Mouse (Mus musculus) neural tube, embryonic 13.5 days (tissue): Measurements from ENCODE around the gene Ptprk. TPM values are rescaled to one million over a fixed set of nuclear protein-coding genes. Genes with fewer than 3 reads are reported as not detected.

Source experiments
- ATAC-seq: fragments of 200-750 bp; cut with Nextera tagmentation; 2 replicates; pipeline ENCODE4 v1.8.0; 2017; ENCODE audit warnings: low read depth, mild to moderate bottlenecking, moderate TSS enrichment, moderate library complexity
- H3K27ac ChIP-seq: fragments of 300-500 bp; sonication (generic); replicated peaks from 2 replicates; pipeline ENCODE4 v1.5.1; 2015; ENCODE audit warnings: moderate library complexity, mild to moderate bottlenecking, inconsistent platforms
- H3K27me3 ChIP-seq: fragments of 300-500 bp; sonication (generic); 2 replicates; pipeline ENCODE4 v1.6.1; 2015; ENCODE audit warnings: mild to moderate bottlenecking, inconsistent platforms
- H3K36me3 ChIP-seq: fragments of 300-500 bp; sonication (generic); 2 replicates; pipeline ENCODE4 v1.6.1; 2015; ENCODE audit warnings: mild to moderate bottlenecking, inconsistent platforms
- H3K4me1 ChIP-seq: fragments of 300-500 bp; sonication (generic); replicated peaks from 2 replicates; pipeline ENCODE4 v1.6.1; 2015; ENCODE audit warnings: inconsistent platforms
- H3K4me2 ChIP-seq: fragments of 300-500 bp; sonication (generic); 2 replicates; pipeline ENCODE4 v1.6.1; 2015; ENCODE audit warnings: inconsistent platforms, mild to moderate bottlenecking, moderate library complexity
- H3K4me3 ChIP-seq: fragments of 300-500 bp; sonication (generic); 2 replicates; pipeline ENCODE4 v1.5.1; 2015; ENCODE audit warnings: mild to moderate bottlenecking, inconsistent platforms
- H3K9ac ChIP-seq: fragments of 300-500 bp; sonication (generic); 2 replicates; pipeline ENCODE4 v1.6.1; 2015; ENCODE audit warnings: moderate library complexity, mild to moderate bottlenecking, inconsistent platforms
- H3K9me3 ChIP-seq: fragments of 300-500 bp; sonication (generic); 2 replicates; pipeline ENCODE4 v1.6.1; 2016; ENCODE audit warnings: inconsistent platforms
- WGBS: fragments of 180-500 bp; shearing (Covaris S2); methylation state at CpG from one replicate; pipeline ENCODE4 v1.1.7; 2015; 5-methylcytosine and 5-hydroxymethylcytosine counted together
- microRNA-seq: library from miRNA; unstranded; fragments of <30 nt; microRNA quantifications from one replicate; pipeline ENCODE4, GENCODE M21; 2016
- polyA plus RNA-seq: library from polyadenylated mRNA; unstranded; fragments of >200 nt; fragmentation: Nextera tagmentation; extraction: Ambion mirVana; gene quantifications from 2 replicates; pipeline ENCODE4 v1.2.1, GENCODE M21; 2015

Ptprk gene
- polyA plus RNA-seq, 1 experiment from 2014 or later, result 22.4 TPM

- Histone ChIP-seq H3K9me3 (no peaks in the 10 kb centered on the region), H3K27ac (no peak overlapping the region), H3K4me3 (no peak overlapping the region), H3K9ac (no peak overlapping the region), H3K36me3 (no peaks in the 10 kb centered on the region), H3K4me1 (no peaks in the 10 kb centered on the region), H3K4me2 (no peak overlapping the region), H3K27me3 (no peaks in the 10 kb centered on the region)
- no peak for ATAC-seq
- 66% methylated on average over 3 of the region's 4 CpGs for WGBS
Observed at GRCm38 (mm10) chr10:28593566-28594292, 519.1 kb downstream of the Ptprk start.

GRCm38 (mm10) chr10:28596897-28597296 lies 522.3 kb downstream of the Ptprk start:
- H3K9ac ChIP-seq, result no peak overlapping the region
- no peaks in the 10 kb centered on the region for H3K9me3 ChIP-seq
- no peaks in the 10 kb centered on the region for H3K4me1 ChIP-seq
- no peak overlapping the region for H3K4me2 ChIP-seq
- H3K27me3 ChIP-seq, result no peaks in the 10 kb centered on the region
- H3K36me3 ChIP-seq, result no peaks in the 10 kb centered on the region
- H3K4me3 ChIP-seq, result no peak overlapping the region
- ATAC-seq, result no peak
- WGBS, result 93% methylated on average over 3 of the region's 3 CpGs
- no peak overlapping the region for H3K27ac ChIP-seq

DNA sequence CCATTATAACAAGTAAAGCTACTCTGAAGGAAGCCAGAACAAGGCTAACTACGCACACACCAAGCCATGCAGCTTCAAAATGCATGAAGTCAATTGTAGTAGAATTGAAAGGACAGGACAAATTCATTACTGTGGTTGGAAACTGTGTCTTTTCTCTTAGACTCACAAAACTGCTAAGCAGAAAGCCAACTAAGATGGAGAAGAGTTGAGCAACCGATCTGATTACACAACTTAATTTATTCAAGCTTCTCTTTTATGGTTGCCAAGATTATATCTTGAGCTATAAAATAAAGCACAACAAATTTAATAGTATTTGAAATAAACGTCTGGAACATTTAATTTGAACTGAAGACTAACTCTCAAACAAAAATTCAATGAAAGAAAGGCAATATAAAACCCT lies 534.5 kb downstream of the Ptprk start:
- Histone ChIP-seq H3K27ac (no peak overlapping the region), H3K9ac (no peak overlapping the region), H3K4me2 (no peak overlapping the region), H3K4me1 (no peaks in the 10 kb centered on the region), H3K36me3 (no peaks in the 10 kb centered on the region), H3K4me3 (no peak overlapping the region), H3K9me3 (no peaks in the 10 kb centered on the region), H3K27me3 (no peaks in the 10 kb centered on the region)
- 78% methylated on average over 3 of the region's 3 CpGs for WGBS
- no peak for ATAC-seq

DNA sequence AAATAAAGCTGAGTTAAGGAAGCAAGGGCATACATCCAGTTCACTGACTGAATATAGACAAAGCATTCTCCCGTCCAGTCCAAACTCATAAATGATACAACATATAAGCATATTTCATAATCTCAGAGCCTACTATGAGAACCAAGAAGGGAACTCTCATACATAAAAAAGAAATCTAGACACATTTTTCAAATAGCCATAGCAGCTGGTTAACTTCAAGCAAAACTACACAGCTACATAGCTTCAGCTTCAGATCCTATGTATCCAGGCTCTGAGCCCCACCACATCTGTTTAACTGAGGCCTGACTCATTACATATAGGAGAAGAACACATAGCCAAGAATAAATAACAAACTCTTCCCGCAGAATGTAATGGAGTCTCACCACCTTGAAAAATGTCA lies 539.8 kb downstream of the Ptprk start:
- Histone ChIP-seq H3K27me3 (no peaks in the 10 kb centered on the region), H3K36me3 (no peaks in the 10 kb centered on the region), H3K9ac (no peak overlapping the region), H3K4me1 (no peaks in the 10 kb centered on the region), H3K4me2 (no peak overlapping the region), H3K9me3 (no peaks in the 10 kb centered on the region), H3K4me3 (no peak overlapping the region), H3K27ac (no peak overlapping the region)
- WGBS, result 90% methylated on average over 2 of the region's 2 CpGs
- ATAC-seq, result no peak

DNA sequence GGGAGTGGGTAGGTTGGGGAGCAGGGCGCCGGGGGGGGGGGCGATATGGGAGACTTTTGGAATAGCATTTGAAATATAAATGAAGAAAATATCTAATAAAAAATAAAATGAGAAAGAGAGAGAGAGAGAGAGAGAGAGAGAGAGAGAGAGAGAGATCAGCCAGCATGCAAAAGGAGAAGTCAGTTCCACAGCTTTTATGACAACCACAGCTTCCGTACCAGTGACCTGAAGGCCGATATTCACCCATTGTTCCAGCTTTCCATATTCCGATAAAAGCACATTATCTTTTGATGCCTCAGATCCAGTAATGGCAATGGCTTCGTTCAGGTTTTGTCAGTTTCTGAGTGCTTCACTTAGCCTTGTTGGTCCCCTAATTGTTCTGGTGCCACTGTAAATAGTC lies 542.6 kb downstream of the Ptprk start:
- H3K4me3 ChIP-seq, result no peak overlapping the region
- WGBS, result 89% methylated on average over 7 of the region's 7 CpGs
- H3K9ac ChIP-seq, result no peak overlapping the region
- no peaks in the 10 kb centered on the region for H3K9me3 ChIP-seq
- H3K27me3 ChIP-seq, result no peaks in the 10 kb centered on the region
- H3K4me1 ChIP-seq, result no peaks in the 10 kb centered on the region
- H3K36me3 ChIP-seq, result no peaks in the 10 kb centered on the region
- no peak overlapping the region for H3K27ac ChIP-seq
- ATAC-seq, result no peak
- H3K4me2 ChIP-seq, result no peak overlapping the region

DNA sequence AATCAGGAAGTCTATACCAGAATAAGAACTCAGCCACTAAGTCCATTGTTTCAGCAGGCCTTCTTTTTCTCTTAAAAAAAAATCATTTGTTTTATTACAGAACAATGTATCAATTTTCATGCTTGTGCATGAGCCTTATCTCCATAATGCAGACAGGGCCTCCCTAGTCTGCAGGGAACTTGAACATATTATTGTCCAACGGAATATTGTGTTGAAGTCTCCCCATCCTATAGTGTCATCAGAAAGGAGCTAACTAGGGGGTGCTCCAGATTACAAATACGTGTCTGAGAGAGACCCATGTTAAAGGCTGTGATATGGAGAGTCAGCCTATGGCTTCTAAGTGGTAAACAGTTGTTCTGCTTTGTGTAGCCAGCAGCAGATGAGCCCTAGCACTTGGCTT lies 543.4 kb downstream of the Ptprk start:
- H3K27me3 ChIP-seq, result no peaks in the 10 kb centered on the region
- no peaks in the 10 kb centered on the region for H3K4me1 ChIP-seq
- no peak for ATAC-seq
- no peak overlapping the region for H3K27ac ChIP-seq
- H3K4me3 ChIP-seq, result no peak overlapping the region
- no peak overlapping the region for H3K4me2 ChIP-seq
- no peaks in the 10 kb centered on the region for H3K9me3 ChIP-seq
- WGBS, result 76% methylated on average over 2 of the region's 2 CpGs
- no peaks in the 10 kb centered on the region for H3K36me3 ChIP-seq
- H3K9ac ChIP-seq, result no peak overlapping the region

DNA sequence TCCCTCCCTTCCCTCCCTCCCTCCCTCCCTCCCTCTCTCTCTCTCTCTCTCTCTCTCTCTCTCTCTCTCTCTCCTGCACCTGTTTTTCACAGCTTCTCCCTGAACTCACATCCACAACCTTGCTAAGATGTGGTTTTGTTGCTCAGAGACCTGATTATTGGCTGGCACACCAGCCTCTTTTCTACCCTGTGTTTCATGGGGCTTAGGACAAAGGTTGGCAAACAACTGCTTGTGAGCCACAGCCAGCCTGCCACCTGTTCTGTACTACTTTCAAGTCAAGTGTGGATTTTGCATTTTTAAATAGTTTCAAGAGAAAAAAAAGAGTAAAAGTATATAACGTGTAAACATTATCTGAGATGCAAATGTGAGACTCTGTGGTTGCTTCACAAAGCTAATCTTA lies 544.8 kb downstream of the Ptprk start:
- Histone ChIP-seq H3K4me2 (no peak overlapping the region), H3K36me3 (no peaks in the 10 kb centered on the region), H3K4me3 (no peak overlapping the region), H3K9ac (no peak overlapping the region), H3K4me1 (no peaks in the 10 kb centered on the region), H3K27me3 (no peaks in the 10 kb centered on the region), H3K27ac (no peak overlapping the region), H3K9me3 (no peaks in the 10 kb centered on the region)
- no peak for ATAC-seq
- 90% methylated on average over 1 of the region's 1 CpGs for WGBS

- no peak overlapping the region for H3K4me2 ChIP-seq
- no peaks in the 10 kb centered on the region for H3K27me3 ChIP-seq
- H3K36me3 ChIP-seq, result no peaks in the 10 kb centered on the region
- no peak for ATAC-seq
- H3K4me3 ChIP-seq, result no peak overlapping the region
- no peak overlapping the region for H3K27ac ChIP-seq
- no peak overlapping the region for H3K9ac ChIP-seq
- H3K9me3 ChIP-seq, result no peaks in the 10 kb centered on the region
- H3K4me1 ChIP-seq, result no peaks in the 10 kb centered on the region
Observed at GRCm38 (mm10) chr10:28636096-28636495, 561.5 kb downstream of the Ptprk start.

- no peaks in the 10 kb centered on the region for H3K9me3 ChIP-seq
- no peaks in the 10 kb centered on the region for H3K4me1 ChIP-seq
- no peak overlapping the region for H3K4me2 ChIP-seq
- H3K27me3 ChIP-seq, result no peaks in the 10 kb centered on the region
- no peak overlapping the region for H3K4me3 ChIP-seq
- no peak for ATAC-seq
- no peak overlapping the region for H3K27ac ChIP-seq
- H3K36me3 ChIP-seq, result no peaks in the 10 kb centered on the region
- H3K9ac ChIP-seq, result no peak overlapping the region
- WGBS, result 79% methylated on average over 2 of the region's 2 CpGs
Observed at GRCm38 (mm10) chr10:28641887-28642286, 567.3 kb downstream of the Ptprk start.

Small RNAs within 50 kb of the gene (microRNA-seq; reads per million reads assigned to microRNA genes)
- not detected for gene Gm22370
